Mouse (Mus musculus) liver, embryonic 14.5 days (tissue): Measurements from ENCODE around the gene Cd3g. TPM values are rescaled to one million over a fixed set of nuclear protein-coding genes. Genes with fewer than 3 reads are reported as not detected.

ENCODE experiments used
- ATAC-seq: fragments of 200-750 bp; cut with Nextera tagmentation; 2 replicates; pipeline ENCODE4 v1.8.0; 2017; ENCODE audit warnings: moderate number of reproducible peaks, mild to moderate bottlenecking, moderate library complexity; ENCODE audit not compliant: insufficient read depth
- DNase-seq, 3 experiments: peaks; one replicate each; pipeline ENCODE4 v3.0.0-alpha.2; 2012 to 2013; ENCODE audit warnings: low read depth in 3 of 3, low spot score in 3 of 3
- H3K27ac ChIP-seq: fragments of 300-500 bp; sonication (generic); 2 replicates; pipeline ENCODE4 v1.5.1; 2014; ENCODE audit warnings: moderate library complexity, mild to moderate bottlenecking, control low read depth, inconsistent platforms
- H3K27me3 ChIP-seq: fragments of 300-500 bp; sonication (generic); 2 replicates; pipeline ENCODE4 v1.6.1; 2014; ENCODE audit warnings: mild to moderate bottlenecking, low read length, moderate library complexity; ENCODE audit not compliant: control insufficient read depth, insufficient read depth
- H3K36me3 ChIP-seq: fragments of 300-500 bp; sonication (generic); replicated peaks from 2 replicates; pipeline ENCODE4 v1.6.1; 2014; ENCODE audit warnings: low read depth; ENCODE audit not compliant: control insufficient read depth, insufficient read depth
- H3K4me1 ChIP-seq, 2 experiments: fragments of 200-500 bp in 1 of 2; fragments of 300-500 bp in 1 of 2; sonication (generic) in 1 of 2; replicated peaks; 2 replicates each; pipeline ENCODE4 v1.6.1; 2012 to 2014; ENCODE audit warnings: antibody characterized with exemption in 1 of 2, inconsistent platforms in 1 of 2, low read length in 1 of 2; ENCODE audit not compliant: control insufficient read depth in 2 of 2, insufficient read depth in 2 of 2
- H3K4me2 ChIP-seq: fragments of 300-500 bp; sonication (generic); 2 replicates; pipeline ENCODE4 v1.6.1; 2014; ENCODE audit warnings: low read depth, mild to moderate bottlenecking, control low read depth, moderate library complexity
- H3K4me3 ChIP-seq, 2 experiments: fragments of 200-500 bp in 1 of 2; fragments of 300-500 bp in 1 of 2; sonication (generic) in 1 of 2; 2 replicates each; pipeline ENCODE4 v1.5.1; 2012 to 2014; ENCODE audit warnings: low read depth in 2 of 2, low read length in 2 of 2, mild to moderate bottlenecking in 2 of 2, control low read depth in 1 of 2, inconsistent platforms in 1 of 2, moderate library complexity in 1 of 2; ENCODE audit not compliant: insufficient read depth in 1 of 2
- H3K9ac ChIP-seq: fragments of 300-500 bp; sonication (generic); replicated peaks from 2 replicates; pipeline ENCODE4 v1.6.1; 2014; ENCODE audit warnings: mild to moderate bottlenecking, control low read depth, moderate library complexity
- H3K9me3 ChIP-seq: fragments of 300-500 bp; sonication (generic); 2 replicates; pipeline ENCODE4 v1.6.1; 2016; ENCODE audit warnings: low read length, mixed read lengths; ENCODE audit not compliant: control insufficient read depth
- CTCF ChIP-seq: IDR thresholded peaks from 2 replicates; pipeline ENCODE4 v1.5.1; 2016; ENCODE audit warnings: antibody characterized with exemption, low read depth, control low read depth
- EP300 ChIP-seq: IDR thresholded peaks from 2 replicates; pipeline ENCODE4 v1.6.1; 2016; ENCODE audit warnings: antibody characterized with exemption, low read depth
- WGBS: fragments of 180-500 bp; shearing (Covaris S2); extraction: QIAGEN DNeasy Blood & Tissue Kit; methylation state at CpG from one replicate; pipeline ENCODE4 v1.1.7; 2014; ENCODE audit not compliant: insufficient replicate concordance; 5-methylcytosine and 5-hydroxymethylcytosine counted together
- polyA plus RNA-seq, 2 experiments: library from polyadenylated mRNA; depleted of rRNA in 1 of 2; stranded (reverse) in 1 of 2; unstranded in 1 of 2; fragments of >200 nt; fragmentation: Nextera tagmentation in 1 of 2; extraction: Ambion mirVana in 1 of 2; gene quantifications; 2 replicates each; pipeline versions ENCODE4 v1.2.1 to v1.2.3; 2012 to 2014

The Cd3g gene
- polyA plus RNA-seq, 2 experiments = 0.09 to 0.25 TPM

GRCm38 (mm10) chr9:45009180-45010078, 29.2 kb upstream of the Cd3g start, which contains the start of gene Cd3e:
Gene Cd3e, minus strand, starts transcription at chr9:45009627.
- H3K9ac ChIP-seq = no peak within 1 kb of the TSS
- H3K36me3 ChIP-seq = no peaks in the 10 kb centered on the region
- no peak within 1 kb of the TSS for H3K4me2 ChIP-seq
- no peak within 1 kb of the TSS for H3K4me3 ChIP-seq
- WGBS = 63% methylated on average over 19 of the region's 19 CpGs
- no peak for DNase-seq
- no peak within 1 kb of the TSS for H3K27ac ChIP-seq
- ATAC-seq = no peak
- no peaks in the 10 kb centered on the region for H3K4me1 ChIP-seq
- H3K27me3 ChIP-seq = no peaks in the 10 kb centered on the region; the same call in 1 of the 2 replicates
- TF ChIP-seq EP300 = no peak
- TF ChIP-seq CTCF = no peak
- H3K9me3 ChIP-seq = no peaks in the 10 kb centered on the region

GRCm38 (mm10) chr9:45008342-45008741, 28.1 kb upstream of the Cd3g start:
- no peak overlapping the region for H3K4me2 ChIP-seq
- H3K4me1 ChIP-seq = no peaks in the 10 kb centered on the region
- DNase-seq (no peak), ATAC-seq (no peak)
- H3K27me3 ChIP-seq = no peaks in the 10 kb centered on the region; the same call in 1 of the 2 replicates
- no peak overlapping the region for H3K27ac ChIP-seq
- no peak overlapping the region for H3K4me3 ChIP-seq
- 62% methylated on average over 4 of the region's 4 CpGs for WGBS
- no peaks in the 10 kb centered on the region for H3K9me3 ChIP-seq
- no peaks in the 10 kb centered on the region for H3K36me3 ChIP-seq
- no peak overlapping the region for H3K9ac ChIP-seq
- TF ChIP-seq CTCF = no peak
- TF ChIP-seq EP300 = no peak

GRCm38 (mm10) chr9:45007404-45007803, 27.2 kb upstream of the Cd3g start:
- no peak overlapping the region for H3K4me3 ChIP-seq
- H3K9ac ChIP-seq = no peak overlapping the region
- ATAC-seq (no peak), DNase-seq (no peak)
- no peak overlapping the region for H3K27ac ChIP-seq
- TF ChIP-seq CTCF (no peak), EP300 (no peak)
- H3K4me2 ChIP-seq = no peak overlapping the region
- no peaks in the 10 kb centered on the region for H3K9me3 ChIP-seq
- no peaks in the 10 kb centered on the region for H3K36me3 ChIP-seq
- H3K27me3 ChIP-seq = no peaks in the 10 kb centered on the region; the same call in 1 of the 2 replicates
- WGBS = 51% methylated on average over 12 of the region's 12 CpGs
- H3K4me1 ChIP-seq = no peaks in the 10 kb centered on the region

GRCm38 (mm10) chr9:45000249-45000648, 20.0 kb upstream of the Cd3g start:
- Histone ChIP-seq H3K27ac (no peak overlapping the region), H3K4me3 (no peak overlapping the region), H3K27me3 (no peaks in the 10 kb centered on the region), H3K4me1 (no peaks in the 10 kb centered on the region), H3K36me3 (no peaks in the 10 kb centered on the region), H3K9ac (no peak overlapping the region), H3K9me3 (no peaks in the 10 kb centered on the region), H3K4me2 (no peak overlapping the region)
- DNase-seq (no peak), ATAC-seq (no peak)
- WGBS = 57% methylated on average over 3 of the region's 3 CpGs
- TF ChIP-seq EP300 = no peak
- TF ChIP-seq CTCF = no peak

- DNase-seq (no peak), ATAC-seq (no peak)
- Histone ChIP-seq H3K4me2 (no peak overlapping the region), H3K9me3 (no peaks in the 10 kb centered on the region), H3K27ac (no peak overlapping the region), H3K36me3 (no peaks in the 10 kb centered on the region), H3K4me1 (no peaks in the 10 kb centered on the region), H3K9ac (no peak overlapping the region), H3K4me3 (no peak overlapping the region), H3K27me3 (no peaks in the 10 kb centered on the region)
- TF ChIP-seq CTCF = no peak
- 70% methylated on average over 5 of the region's 5 CpGs for WGBS
These were observed 19.5 kb upstream of the Cd3g start for GRCm38 (mm10) chr9:44999776-45000175.
